Mouse (Mus musculus) spleen, adult 2 months (tissue): ENCODE results near the gene Tcf7.

ENCODE experiments used
- CTCF ChIP-seq: fragments of 200-500 bp; IDR thresholded peaks from 2 replicates; pipeline ENCODE4 v1.5.1; 2011; ENCODE audit warnings: mild to moderate bottlenecking, inconsistent platforms; ENCODE audit not compliant: insufficient read depth, insufficient read length, insufficient replicate concordance; ENCODE audit errors: extremely low read depth
- POLR2A ChIP-seq: fragments of 200-500 bp; IDR thresholded peaks from 2 replicates; pipeline ENCODE4 v1.6.1; 2011; ENCODE audit warnings: low read depth, low read length, inconsistent platforms

- no peak for TF ChIP-seq CTCF
- no peak for TF ChIP-seq POLR2A
Measured at GRCm38 (mm10) chr11:52249452-52249851, 33.4 kb downstream of the Tcf7 start.
